Mouse (Mus musculus) stomach, postnatal 0 days (tissue): ENCODE results near the gene Hoxc4. TPM values are rescaled to one million over a fixed set of nuclear protein-coding genes. Genes with fewer than 3 reads are reported as not detected.
A peak's percentile ranks its signal among the peaks of the same experiment; 100 is the strongest.

Source experiments
- ATAC-seq: fragments of 200-750 bp; cut with Nextera tagmentation; 2 replicates; pipeline ENCODE4 v1.8.0; 2017; ENCODE audit not compliant: low FRiP score, low TSS enrichment
- DNase-seq: peaks from one replicate; pipeline ENCODE4 v3.0.0-alpha.2; 2016; ENCODE audit warnings: low spot score
- H3K27ac ChIP-seq: fragments of 300-500 bp; sonication (generic); replicated peaks from 2 replicates; pipeline ENCODE4 v1.5.1; 2014; ENCODE audit warnings: mild to moderate bottlenecking, control low read depth
- H3K27me3 ChIP-seq: fragments of 300-500 bp; sonication (generic); 2 replicates; pipeline ENCODE4 v1.6.1; 2014; ENCODE audit warnings: low read length; ENCODE audit not compliant: control insufficient read depth, insufficient read depth
- H3K36me3 ChIP-seq: fragments of 300-500 bp; sonication (generic); 2 replicates; pipeline ENCODE4 v1.6.1; 2014; ENCODE audit warnings: low read length, mixed read lengths; ENCODE audit not compliant: control insufficient read depth, insufficient read depth
- H3K4me1 ChIP-seq: fragments of 300-500 bp; sonication (generic); replicated peaks from 2 replicates; pipeline ENCODE4 v1.6.1; 2014; ENCODE audit warnings: antibody characterized with exemption; ENCODE audit not compliant: control insufficient read depth, insufficient read depth
- H3K4me2 ChIP-seq: fragments of 300-500 bp; sonication (generic); replicated peaks from 2 replicates; pipeline ENCODE4 v1.6.1; 2014; ENCODE audit warnings: low read depth, mild to moderate bottlenecking, control low read depth, moderate library complexity
- H3K4me3 ChIP-seq: fragments of 300-500 bp; sonication (generic); 2 replicates; pipeline ENCODE4 v1.5.1; 2014; ENCODE audit warnings: low read depth, low read length, control low read depth
- H3K9ac ChIP-seq: fragments of 300-500 bp; sonication (generic); 2 replicates; pipeline ENCODE4 v1.6.1; 2014; ENCODE audit warnings: mild to moderate bottlenecking, low read length, control low read depth, mixed read lengths
- H3K9me3 ChIP-seq: fragments of 300-500 bp; sonication (generic); 2 replicates; pipeline ENCODE4 v1.6.1; 2016; ENCODE audit warnings: low read length; ENCODE audit not compliant: control insufficient read depth
- CTCF ChIP-seq: IDR thresholded peaks from 2 replicates; pipeline ENCODE4 v1.5.1; 2016; ENCODE audit warnings: antibody characterized with exemption, low read depth, mild to moderate bottlenecking, moderate library complexity
- EP300 ChIP-seq: optimal IDR thresholded peaks from 2 replicates; pipeline ENCODE3; 2016; ENCODE audit warnings: antibody characterized with exemption
- WGBS: fragments of 180-500 bp; shearing (Covaris S2); extraction: QIAGEN DNeasy Blood & Tissue Kit; methylation state at CpG from one replicate; pipeline ENCODE4 v1.1.7; 2014; 5-methylcytosine and 5-hydroxymethylcytosine counted together
- polyA plus RNA-seq: library from polyadenylated mRNA; unstranded; fragments of >200 nt; fragmentation: Nextera tagmentation; extraction: Ambion mirVana; gene quantifications from 2 replicates; pipeline ENCODE4 v1.2.1, GENCODE M21; 2015

Hoxc4 gene
- polyA plus RNA-seq, 1 experiment from 2014 or later = 10.4 TPM

DNA sequence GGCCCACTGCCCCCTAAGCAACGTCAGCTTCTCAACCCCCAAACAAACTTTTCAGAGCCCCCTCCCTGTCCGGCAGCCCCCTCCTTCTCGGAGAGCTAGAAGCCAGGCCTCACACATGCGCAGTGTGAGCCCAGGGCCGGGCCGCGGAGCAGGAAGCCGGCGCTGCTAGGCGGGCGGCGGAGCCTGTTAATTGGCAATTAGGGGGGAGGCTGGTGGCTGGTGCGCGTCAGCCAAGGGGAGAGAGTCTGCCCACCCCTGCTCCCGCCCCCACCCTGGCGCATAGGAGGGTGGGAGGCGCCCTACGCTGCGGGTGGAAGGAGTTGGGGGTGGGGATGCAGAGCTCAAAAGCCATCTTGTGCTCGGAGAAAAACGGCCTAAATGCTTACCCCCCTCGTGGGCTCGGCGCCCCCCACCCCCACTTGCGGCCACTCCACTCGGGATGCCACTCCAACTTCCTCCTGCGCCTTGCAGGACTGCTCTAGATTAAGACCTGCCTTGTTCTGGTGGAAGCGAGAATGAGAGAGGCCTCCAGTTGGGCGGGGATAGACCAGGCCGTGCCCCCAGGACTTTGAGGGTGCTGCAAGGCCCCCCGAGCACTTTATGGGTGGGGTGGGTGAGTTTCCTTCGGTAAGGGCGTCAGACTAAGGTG, 19.4 kb upstream of the Hoxc4 start:
- Histone ChIP-seq H3K27ac (peak overlapping the region; percentile 78), H3K27me3 (peaks cover 17% of the 10 kb centered on the region; the same call in 1 of the 2 replicates)
- DNase-seq = peak; percentile 56

DNA sequence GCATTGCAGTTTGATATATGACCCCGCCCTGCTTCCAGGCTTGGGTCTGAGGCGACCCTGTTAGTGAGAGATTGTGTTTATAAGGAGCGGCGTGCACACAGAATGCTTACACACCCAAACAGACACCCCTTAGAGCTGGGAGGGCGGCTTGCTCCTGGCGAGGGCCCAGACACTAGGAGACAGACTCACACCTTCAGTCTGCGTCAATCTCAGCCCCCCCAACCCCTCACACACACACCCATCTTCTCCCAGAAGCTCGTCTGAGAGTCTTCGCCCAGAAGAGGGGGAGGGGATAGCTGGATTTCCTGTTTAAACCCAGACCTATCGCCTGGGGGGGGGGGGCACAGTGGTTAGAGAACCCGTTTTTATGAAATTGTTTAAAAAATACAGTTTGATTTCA, 18.8 kb upstream of the Hoxc4 start:
- Histone ChIP-seq H3K36me3 (no peaks in the 10 kb centered on the region), H3K4me2 (peak overlapping the region; percentile 80), H3K4me1 (0 out of 2 replicates have a peak, but pooled peaks cover 2% of the 10 kb centered on the region), H3K27me3 (peaks cover 15% of the 10 kb centered on the region; the same call in 1 of the 2 replicates), H3K27ac (peak overlapping the region; percentile 78), H3K4me3 (peak overlapping the region; percentile 45), H3K9me3 (no peaks in the 10 kb centered on the region), H3K9ac (no peak overlapping the region)
- WGBS = 20% methylated on average over 11 of the region's 11 CpGs
- peak; percentile 19; the same call in 1 of the 2 replicates for ATAC-seq
- no peak for DNase-seq
- TF ChIP-seq CTCF (no peak), EP300 (no peak)

More for the DNA sequence above, 19.4 kb upstream of the Hoxc4 start:
- peak overlapping the region; percentile 61 for H3K9ac ChIP-seq
- H3K4me1 ChIP-seq = 0 out of 2 replicates have a peak, but pooled peaks cover 2% of the 10 kb centered on the region
- no peak for TF ChIP-seq CTCF
- no peak for TF ChIP-seq EP300
- no peaks in the 10 kb centered on the region for H3K36me3 ChIP-seq
- peak overlapping the region; percentile 45 for H3K4me3 ChIP-seq
- H3K4me2 ChIP-seq = peak overlapping the region; percentile 80
- no peaks in the 10 kb centered on the region for H3K9me3 ChIP-seq
- 1% methylated on average over 33 of the region's 33 CpGs for WGBS
- peak; percentile 71; the same call in 1 of the 2 replicates for ATAC-seq

GRCm38 (mm10) chr15:103000501-103000901, 18.2 kb upstream of the Hoxc4 start:
- ATAC-seq (no peak), DNase-seq (no peak)
- H3K36me3 ChIP-seq = no peaks in the 10 kb centered on the region
- no peaks in the 10 kb centered on the region for H3K9me3 ChIP-seq
- no peak for TF ChIP-seq CTCF
- no peak for TF ChIP-seq EP300
- H3K27ac ChIP-seq = peak overlapping the region; percentile 67
- peaks cover 15% of the 10 kb centered on the region; the same call in 1 of the 2 replicates for H3K27me3 ChIP-seq
- H3K4me2 ChIP-seq = peak overlapping the region; percentile 80
- 20% methylated on average over 24 of the region's 24 CpGs for WGBS
- 0 out of 2 replicates have a peak, but pooled peaks cover 2% of the 10 kb centered on the region for H3K4me1 ChIP-seq
- peak overlapping the region; percentile 18; the same call in 1 of the 2 replicates for H3K4me3 ChIP-seq
- H3K9ac ChIP-seq = peak overlapping the region; percentile 62

GRCm38 (mm10) chr15:103001370-103001769, 17.4 kb upstream of the Hoxc4 start:
- H3K9ac ChIP-seq = no peak overlapping the region
- WGBS = 51% methylated on average over 2 of the region's 2 CpGs
- H3K4me3 ChIP-seq = no peak overlapping the region
- DNase-seq (no peak), ATAC-seq (no peak)
- TF ChIP-seq EP300 = no peak
- TF ChIP-seq CTCF = no peak
- no peaks in the 10 kb centered on the region for H3K36me3 ChIP-seq
- H3K9me3 ChIP-seq = no peaks in the 10 kb centered on the region
- 0 out of 2 replicates have a peak, but pooled peaks cover 2% of the 10 kb centered on the region for H3K4me1 ChIP-seq
- H3K27me3 ChIP-seq = peaks cover 17% of the 10 kb centered on the region; the same call in 1 of the 2 replicates
- H3K4me2 ChIP-seq = no peak overlapping the region
- 0 out of 2 replicates have a peak overlapping the region, but pooled peaks have one; percentile 1 for H3K27ac ChIP-seq

- Histone ChIP-seq H3K4me2 (no peak overlapping the region), H3K9ac (no peak overlapping the region)
- WGBS = 43% methylated on average over 4 of the region's 4 CpGs
Observed at GRCm38 (mm10) chr15:103002156-103002555, 16.6 kb upstream of the Hoxc4 start.

More at GRCm38 (mm10) chr15:103002156-103002555, 16.6 kb upstream of the Hoxc4 start:
- TF ChIP-seq CTCF = no peak
- TF ChIP-seq EP300 = no peak
- Histone ChIP-seq H3K9me3 (no peaks in the 10 kb centered on the region), H3K27ac (no peak overlapping the region), H3K4me3 (no peak overlapping the region), H3K36me3 (no peaks in the 10 kb centered on the region), H3K27me3 (peaks cover 17% of the 10 kb centered on the region; the same call in 1 of the 2 replicates), H3K4me1 (0 out of 2 replicates have a peak, but pooled peaks cover 2% of the 10 kb centered on the region)
- no peak for ATAC-seq
- no peak for DNase-seq
